Mouse (Mus musculus) adrenal gland, postnatal 10 days (tissue): Measurements from ENCODE around the gene Lcp1. TPM values are rescaled to one million over a fixed set of nuclear protein-coding genes. Genes with fewer than 3 reads are reported as not detected.

ENCODE experiments used
- DNase-seq: peaks from one replicate; pipeline ENCODE4 v3.0.0; 2021; ENCODE audit warnings: mixed read lengths
- microRNA-seq: library from miRNA; unstranded; fragments of <30 nt; microRNA quantifications from one replicate; pipeline ENCODE4 v1.2.0, GENCODE M21; 2021
- total RNA-seq, 2 experiments: library from RNA; stranded (reverse); gene quantifications; 2 replicates each; pipeline ENCODE4 v1.2.3; 2021

The Lcp1 gene
- total RNA-seq, 2 experiments from 2014 or later = 24.7 to 28.1 TPM

GRCm38 (mm10) chr14:75280406-75280805 is 149.5 kb downstream of the Lcp1 start:
- no peak for DNase-seq

Small RNA genes lying within 50 kb of the gene (microRNA-seq; reads per million reads assigned to microRNA genes)
- gene Gm44482 = not detected

Other genes starting within 250 kb of the Lcp1 start
- 10 to 100 TPM; 13.7 to 16.2 TPM for gene Lrch1, start 183.2 kb upstream of the Lcp1 start, total RNA-seq
- gene Rubcnl, start 115.1 kb upstream of the Lcp1 start, total RNA-seq = 1 to 10 TPM; 1.4 to 1.8 TPM
- not detected for gene Lrrc63, start 220 bp upstream of the Lcp1 start, total RNA-seq
- gene Cpb2, start 111.2 kb downstream of the Lcp1 start, total RNA-seq = 10 to 100 TPM; 21.6 to 49.2 TPM
- 10 to 100 TPM; 24.8 to 29.4 TPM for gene Zc3h13, start 153.3 kb downstream of the Lcp1 start, total RNA-seq